Mouse (Mus musculus) frontal cortex, postnatal 14 days (tissue): ENCODE results near the gene St6galnac5.

Source experiments
- DNase-seq, 2 experiments: peaks; one replicate each; pipeline ENCODE4 v3.0.0; 2022; ENCODE audit warnings: low spot score in 2 of 2

The St6galnac5 gene

DNA sequence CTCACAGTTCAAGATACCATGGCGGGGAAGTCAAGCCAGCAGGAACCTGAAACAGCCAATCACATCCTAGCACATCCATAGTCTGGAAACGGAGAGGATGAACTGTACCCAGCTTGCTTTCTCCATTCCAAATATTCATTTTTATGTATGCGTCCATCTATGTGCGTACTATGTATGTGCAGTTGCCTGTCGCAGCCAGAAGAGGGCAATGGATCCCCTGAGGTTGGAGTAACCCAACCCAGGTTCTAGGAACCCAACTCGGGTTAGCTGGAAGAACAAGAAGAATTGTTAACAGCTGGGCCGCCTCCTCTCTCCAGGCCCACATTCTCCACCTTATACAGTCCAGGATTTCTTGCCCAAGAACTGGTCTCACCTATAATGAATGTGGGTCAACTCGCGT, 31.1 kb downstream of the St6galnac5 start:
- DNase-seq = no peak

DNA sequence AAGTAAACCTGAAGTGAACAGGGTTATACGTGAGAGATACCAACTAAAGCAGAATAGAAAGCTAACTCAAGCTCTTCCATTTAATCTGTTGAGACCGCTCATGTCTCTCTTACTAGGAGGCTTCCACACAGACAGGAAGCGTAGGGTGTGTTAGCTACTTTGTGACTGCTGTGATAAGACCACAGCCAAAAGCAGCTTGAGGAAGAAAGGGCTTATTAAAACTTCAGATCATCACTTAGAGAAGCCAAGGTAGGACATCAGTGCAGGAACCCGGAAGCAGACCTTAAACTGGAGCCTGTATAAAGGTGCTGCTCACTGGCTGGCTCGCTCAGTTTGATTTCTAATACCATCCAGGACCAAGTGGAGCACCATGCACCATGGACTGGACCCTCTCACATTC, 31.7 kb downstream of the St6galnac5 start:
- DNase-seq = no peak

DNA sequence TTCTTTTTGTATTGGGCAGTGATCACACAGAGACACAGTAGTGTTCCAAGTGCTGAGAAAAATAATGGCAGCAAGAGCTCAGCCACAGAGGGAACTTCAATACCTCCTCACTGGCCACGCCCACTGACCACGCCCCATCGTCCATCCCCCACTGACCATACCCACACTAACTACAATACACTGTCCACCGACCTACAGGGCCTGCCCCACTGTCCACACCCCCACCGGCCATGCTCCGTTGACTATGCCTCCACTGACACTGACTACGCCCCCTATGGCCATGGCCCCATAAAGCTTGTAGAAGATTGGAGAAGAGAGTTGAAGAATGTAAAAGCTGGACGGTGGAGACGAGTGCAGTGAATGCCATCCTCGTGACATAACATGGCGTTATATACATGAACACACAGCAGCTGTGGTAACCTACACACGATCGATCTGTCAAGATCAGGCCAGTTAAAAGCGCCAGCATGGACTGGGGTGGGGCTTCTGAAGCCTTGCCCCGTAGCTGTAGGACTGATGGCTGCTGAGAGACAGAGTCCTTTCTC, 32.7 kb downstream of the St6galnac5 start:
- DNase-seq = no peak

DNA sequence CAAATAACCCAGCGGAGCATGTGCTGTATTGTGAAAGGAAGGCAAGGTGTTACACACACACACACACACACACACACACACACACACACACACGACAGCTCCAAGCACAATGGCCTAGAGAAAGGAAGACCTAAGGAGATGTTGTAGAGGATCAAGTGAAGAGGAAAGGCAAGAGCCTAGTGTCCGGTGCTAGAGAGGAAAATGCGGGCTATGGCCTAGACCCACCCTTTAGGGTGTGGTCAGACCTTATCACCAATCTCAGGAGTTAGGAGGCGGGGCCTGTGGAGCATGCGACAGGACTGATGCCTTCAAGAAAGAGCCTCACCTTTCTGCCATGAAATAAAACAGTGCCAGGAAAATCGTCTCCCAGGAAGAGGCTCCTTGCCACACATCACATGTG, 33.5 kb downstream of the St6galnac5 start:
- no peak for DNase-seq

DNA sequence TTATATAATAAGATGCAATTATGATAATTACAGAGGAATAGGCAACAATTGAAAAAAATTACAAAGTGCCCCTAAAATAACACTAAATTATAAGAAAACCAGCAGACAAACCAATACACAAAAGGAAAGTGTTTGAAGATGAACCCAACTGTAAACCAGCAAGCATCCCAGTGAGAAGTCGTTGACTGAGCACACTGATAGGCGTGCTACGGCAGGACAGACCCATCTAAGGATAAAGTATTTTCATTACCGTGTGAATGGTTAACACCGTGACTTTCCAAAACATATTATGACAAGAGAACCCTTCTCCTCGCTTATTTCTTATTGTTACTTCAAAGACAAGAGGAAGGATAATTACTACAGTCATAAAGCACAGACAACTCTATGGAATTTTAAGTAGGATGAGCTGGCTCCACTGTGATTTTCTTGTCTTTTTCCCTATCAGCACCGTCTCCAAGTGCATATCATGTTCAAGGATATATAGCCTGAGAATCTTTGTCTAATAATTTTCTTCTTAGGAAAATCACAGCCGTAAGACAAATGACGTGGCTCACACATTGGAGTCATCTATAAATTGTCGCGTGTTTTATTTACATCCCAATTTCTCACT, 34.9 kb downstream of the St6galnac5 start:
- DNase-seq = no peak

DNA sequence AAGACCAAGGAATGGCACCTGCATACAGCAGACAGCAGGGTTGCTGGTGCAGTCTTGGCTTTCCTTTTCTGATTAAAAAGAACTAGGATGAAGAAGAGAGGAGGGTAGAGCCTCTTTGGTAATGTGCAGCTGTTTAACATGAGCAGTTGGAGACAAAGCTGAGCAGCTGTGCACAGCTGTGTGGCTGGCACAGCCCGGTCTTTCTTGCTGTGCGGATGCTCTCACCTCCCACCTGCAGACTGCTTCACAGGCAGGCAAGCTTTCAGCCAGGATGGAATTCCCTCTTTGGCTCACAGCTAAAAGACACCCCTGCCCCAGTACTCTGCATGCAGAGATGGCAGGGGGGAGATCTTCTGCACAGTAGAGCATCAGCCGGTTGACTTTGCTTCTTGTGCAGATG, 37.3 kb downstream of the St6galnac5 start:
- no peak for DNase-seq

DNA sequence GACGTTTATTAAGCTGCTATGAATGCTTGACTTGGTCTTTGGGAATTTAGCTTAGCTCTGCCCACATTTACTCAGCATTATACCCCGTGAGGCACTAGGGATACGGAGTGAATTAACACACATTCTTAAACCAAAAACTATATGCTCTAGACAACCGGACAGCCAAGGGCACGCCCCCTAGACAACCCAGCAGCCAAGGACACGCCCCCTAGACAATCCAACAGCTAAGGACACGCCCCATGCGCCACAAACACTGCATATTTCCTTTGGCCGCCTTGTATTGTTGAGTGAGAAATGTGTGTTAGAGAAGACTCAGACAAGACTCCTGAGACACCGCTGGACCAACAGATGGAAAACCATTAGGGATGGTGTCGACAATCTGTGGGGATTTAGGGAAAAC, 39.1 kb downstream of the St6galnac5 start:
- no peak for DNase-seq

DNA sequence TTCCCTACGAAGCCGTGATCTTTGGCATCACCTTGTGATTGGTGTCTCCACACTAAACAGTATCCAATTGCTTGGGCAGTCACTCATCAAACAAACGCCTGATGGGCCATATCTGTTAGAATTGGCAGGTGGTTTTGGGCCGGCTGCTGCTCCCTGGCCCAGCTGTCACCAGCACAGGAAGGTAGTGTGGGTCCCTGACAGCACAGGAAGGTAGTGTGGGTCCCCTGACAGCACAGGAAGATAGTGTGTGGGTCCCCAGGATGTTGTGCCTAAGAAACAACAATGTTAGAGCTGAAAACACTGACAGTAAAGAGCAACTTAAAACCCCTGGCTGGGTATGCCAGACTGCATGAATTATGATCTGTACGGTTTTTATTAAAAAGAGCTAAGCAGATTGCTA, 40.4 kb downstream of the St6galnac5 start:
- DNase-seq = no peak

DNA sequence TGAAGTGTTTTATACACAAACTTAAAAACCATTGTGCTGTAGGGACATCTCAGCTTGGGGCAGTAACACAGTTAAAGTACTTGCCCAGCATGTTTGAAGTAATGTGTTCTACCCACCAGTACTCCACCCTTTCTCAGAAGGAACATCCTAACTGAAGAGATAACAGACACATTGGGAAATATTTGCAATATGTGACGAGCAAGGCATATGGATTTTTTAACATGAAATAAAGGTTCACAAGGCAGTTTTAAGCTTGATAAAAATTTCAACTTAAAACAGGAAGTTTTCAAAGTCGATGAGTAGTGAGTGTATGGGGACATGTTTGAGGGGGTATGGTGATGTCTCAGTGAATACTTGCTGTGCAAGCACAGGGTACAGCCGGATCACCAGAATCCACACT, 45.7 kb downstream of the St6galnac5 start:
- no peak for DNase-seq

DNA sequence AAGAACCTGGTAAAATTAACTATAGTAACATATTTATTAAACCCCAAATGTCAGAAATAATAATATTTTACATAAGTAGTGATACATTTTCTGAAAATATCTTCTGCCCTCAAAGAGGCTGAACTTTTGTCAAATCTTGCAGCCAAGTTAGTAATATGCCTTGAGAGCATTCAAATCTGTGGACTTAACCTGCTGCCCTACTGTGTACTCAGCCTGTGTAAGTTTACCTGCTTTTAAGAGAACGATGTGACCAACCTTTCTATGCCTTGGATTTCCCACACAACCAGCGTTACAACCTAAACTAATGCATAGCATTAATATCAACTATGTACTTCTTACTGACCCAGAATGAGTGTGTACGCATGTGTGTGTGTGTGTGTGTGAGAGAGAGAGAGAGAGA, 48.3 kb downstream of the St6galnac5 start:
- no peak for DNase-seq

DNA sequence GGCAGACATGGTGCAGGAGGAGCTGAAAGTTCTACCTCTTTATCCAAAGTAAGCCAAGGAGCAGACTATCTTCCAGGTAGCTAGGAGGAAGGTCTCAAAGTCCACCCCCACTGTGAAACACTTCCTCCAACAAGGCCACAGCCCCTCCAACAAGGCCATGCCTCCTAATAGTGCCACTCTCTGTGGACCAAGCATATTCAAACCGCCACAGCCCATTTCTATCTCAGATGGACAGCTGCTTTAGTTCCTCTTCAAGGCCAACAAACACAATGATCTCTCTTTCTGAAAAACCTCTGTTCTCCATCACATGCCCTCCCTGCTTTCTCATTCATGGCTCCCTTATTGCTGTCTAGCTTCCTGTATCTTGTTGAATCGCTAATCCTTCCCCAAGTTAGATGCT, 49.5 kb downstream of the St6galnac5 start:
- no peak for DNase-seq

DNA sequence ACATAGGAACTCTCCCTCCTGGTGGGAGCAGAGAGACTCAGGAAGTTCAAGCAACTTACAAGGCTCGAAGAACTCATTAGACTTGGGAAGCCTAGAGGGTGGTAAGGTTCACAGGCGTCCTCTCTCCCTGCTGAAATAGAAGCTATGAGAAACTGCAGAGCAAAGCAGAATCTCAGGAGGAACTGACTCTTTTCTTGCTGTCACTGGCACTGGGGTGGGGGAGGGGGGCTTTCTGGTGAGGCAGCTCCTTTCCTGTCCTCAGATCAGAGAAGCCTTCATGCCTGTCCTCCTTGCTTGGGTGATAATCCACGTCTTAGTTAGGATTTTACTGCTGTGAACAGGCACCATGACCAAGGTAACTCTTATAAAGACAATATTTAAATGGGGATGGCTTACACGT, 50.0 kb downstream of the St6galnac5 start:
- DNase-seq = no peak

DNA sequence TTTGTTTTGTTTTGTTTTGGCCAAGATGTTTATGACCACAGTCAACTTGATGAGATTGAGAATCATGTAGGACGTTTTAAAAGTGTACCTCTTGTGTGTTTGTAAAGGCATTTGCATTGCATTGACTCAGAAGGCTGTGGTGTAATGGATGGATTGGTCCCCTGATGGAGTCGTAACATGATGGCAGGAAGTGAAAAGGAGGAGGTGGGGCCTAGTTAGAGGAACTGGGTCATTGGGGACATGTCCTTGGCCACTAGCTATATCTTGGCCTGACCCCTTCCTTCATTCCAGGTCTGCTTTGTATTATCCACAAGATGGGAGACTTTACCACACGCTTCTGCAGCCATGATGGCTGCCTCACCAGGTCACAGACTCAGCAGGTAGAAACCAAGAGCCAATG, 50.7 kb downstream of the St6galnac5 start:
- no peak for DNase-seq

DNA sequence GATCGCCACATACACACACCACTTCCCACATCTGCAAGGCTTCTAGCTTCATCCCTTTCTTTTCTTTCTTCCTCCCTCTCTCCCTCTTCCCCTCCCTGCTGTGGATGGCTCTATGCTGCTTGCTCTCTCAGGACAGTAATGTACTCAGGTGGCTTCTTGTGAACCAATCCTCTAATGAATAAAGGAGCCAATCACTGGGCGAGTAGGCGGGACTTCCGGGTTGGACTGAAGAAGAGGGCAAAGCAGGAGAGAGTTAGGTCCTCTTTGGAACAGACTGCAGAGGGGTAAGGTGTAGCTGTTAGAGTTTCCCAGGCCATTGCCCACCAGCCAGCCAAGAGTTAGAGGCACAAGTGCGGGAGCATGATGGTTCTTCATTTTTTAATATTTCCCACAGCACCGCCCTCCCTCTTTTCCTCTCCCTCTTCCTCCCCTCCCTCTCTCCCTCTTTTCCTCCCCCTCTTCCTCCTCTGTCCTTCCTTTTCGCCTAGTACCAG, 52.2 kb downstream of the St6galnac5 start:
- DNase-seq = no peak

DNA sequence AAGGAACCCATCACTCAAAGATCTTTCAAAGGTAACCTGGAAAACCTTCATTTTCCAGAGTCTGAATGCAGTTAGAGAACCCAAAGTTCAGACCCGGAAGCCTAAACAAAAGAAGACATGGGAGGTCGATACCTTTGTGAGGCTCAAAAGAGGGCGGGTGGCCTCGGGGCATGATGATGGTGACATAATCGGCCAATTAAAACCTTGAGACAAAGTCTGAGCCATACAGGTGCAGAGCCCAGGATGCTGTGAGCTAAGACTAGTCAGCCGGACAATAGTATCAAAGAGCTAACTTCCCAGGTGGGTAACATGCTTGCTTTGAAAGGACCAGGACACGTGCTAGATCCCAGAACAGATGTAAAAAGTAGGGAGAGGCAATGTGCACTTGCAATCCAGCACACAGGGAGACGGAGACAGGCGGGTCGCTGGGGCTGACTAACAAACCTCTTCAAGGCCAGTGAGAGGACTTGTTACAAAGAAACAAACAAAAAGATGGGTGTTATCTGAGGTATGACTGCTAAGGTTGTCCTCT, 52.7 kb downstream of the St6galnac5 start:
- DNase-seq = no peak

DNA sequence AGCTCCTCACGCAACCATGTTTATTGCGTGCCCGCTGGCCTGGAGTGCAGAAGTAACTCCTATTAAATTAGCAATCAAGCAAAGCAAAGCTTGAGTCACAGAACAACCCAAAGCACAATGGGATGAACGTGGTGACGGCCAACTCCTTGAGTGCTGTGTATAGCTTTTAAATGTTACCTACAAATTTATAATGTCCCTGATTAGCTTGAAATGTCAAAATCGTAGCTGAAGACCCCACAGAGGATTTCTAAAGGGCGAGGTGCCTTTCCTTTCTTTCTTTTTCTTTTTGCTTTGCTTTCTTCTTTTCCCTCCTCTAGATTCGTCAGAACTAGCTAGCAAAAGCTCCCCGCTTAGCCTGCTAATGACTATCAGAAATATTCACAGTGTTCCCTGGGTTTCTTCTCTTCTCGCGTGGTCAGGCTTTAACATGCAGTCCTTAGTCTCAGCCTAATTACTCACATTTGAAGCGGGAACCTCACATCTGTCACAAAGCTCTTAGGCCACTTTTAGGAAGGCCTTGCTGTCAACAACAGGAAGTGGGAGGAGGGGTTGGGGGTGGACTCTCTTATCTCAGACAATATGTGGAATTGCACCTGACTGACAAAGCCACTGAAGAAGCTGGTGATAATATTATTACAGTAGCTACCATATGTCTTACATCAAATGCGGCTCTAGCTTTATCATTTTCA, 53.6 kb downstream of the St6galnac5 start:
- DNase-seq = no peak

DNA sequence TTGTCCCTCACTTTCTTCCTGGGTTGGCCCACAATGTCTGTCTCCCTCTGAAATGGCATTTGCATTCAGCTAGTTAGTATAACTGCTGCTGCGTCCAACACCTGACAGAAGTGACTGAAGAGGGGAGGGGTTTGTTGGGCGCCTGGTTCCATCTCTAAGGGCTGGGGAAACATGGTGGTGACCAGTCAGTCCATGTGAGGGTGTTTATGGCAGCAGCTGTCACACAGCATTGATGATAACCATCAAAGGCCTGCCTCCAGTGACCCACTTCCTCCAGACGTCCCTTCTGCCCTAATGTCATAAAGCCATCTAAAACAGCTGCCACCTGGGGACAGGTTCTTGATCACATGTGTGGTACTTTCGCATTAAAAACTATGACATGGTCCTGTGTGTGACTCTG, 55.9 kb downstream of the St6galnac5 start:
- no peak for DNase-seq

DNA sequence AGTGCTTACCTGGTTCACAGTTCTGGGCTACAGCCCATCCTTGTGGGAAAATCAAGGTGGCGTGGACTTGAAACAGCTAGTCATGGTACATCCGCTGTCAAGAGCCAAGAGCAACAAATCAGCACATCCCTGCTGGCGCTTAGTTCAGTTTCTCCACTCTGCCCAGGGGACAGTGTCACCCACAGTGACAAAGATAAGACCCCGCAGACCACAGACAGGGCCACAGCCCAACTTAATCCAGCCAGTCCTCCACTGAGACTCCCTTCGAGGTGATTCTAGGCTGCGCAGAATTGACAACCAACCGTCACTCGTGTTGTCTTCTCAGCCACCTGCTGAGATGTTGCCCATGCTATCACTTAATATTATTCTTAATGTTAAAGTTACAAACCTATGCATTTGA, 56.7 kb downstream of the St6galnac5 start:
- DNase-seq = no peak

DNA sequence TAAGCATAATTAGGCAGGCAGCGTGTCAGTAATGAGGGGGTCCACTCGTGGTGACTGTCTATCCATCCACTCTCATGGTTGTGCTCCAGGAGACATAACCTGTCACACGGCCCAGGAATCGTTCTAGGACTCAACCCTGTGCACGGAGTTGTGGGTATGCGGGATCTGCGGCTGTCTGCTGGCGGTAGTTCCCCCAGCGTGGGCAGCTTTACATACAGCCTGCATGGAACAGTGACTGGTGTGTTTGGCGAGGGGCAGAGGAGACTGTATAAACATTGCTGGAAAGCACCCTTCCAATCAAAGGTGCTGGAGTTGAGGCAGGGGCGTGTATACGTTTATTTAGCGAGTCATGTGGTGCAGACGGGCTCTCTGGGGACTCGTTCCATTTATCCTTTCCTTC, 58.5 kb downstream of the St6galnac5 start:
- no peak for DNase-seq

DNA sequence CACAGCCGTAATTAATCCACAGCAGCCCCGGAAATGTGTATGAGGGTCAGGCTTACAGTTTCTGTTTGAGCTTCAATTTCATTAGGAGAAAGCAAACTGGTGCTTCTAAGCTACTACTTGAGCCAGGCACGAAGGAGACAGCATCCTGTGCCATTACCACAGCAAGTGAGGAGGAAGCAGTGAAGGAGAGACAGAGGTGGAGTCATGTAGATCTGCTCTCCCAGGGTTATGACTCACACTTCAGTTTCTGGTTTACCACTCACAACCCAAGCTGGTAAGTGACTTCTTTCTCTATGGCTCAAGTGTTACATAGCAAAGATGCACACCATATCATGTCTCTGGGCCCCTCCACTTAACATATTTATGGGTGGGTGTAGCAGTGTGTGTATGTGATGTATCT, 61.7 kb downstream of the St6galnac5 start:
- DNase-seq = no peak

DNA sequence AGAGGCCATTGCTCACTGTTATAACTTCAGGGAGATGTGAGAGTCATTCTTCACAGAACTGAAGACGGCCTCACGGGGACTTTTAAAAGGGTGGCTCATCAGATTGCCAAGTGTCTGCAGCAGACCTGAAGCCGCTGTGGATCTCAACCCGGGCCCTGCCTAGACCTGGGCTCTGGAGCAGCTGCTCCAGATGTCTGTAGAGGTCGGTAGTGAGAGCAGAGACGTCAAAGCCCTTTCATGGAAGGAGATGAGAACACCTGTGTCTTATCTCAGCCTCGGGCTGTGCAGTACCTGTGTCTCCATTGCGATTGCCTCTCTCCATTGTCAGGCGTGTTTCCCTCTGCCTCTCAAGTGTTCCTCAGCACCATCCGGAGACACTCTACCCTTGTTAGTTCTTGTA, 62.9 kb downstream of the St6galnac5 start:
- no peak for DNase-seq

DNA sequence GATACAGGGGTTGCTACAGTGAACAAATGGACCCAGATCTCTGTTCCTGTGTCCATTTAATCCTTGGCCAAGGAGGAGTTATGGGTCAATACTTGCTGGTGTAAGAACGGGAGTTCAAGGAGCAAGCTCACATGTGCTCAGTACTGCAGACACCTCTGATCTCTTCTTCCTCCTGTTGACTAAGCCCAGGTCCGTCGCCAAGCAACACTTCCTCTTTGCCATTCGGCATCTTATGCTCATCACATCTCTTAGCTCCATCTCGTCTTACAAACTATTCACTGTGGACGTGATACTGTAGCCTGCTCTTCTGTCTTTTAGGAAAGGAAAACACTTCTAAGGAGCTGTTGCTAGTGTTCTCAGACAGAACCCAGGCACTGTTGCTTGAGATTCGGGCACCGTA, 64.5 kb downstream of the St6galnac5 start:
- DNase-seq = no peak

DNA sequence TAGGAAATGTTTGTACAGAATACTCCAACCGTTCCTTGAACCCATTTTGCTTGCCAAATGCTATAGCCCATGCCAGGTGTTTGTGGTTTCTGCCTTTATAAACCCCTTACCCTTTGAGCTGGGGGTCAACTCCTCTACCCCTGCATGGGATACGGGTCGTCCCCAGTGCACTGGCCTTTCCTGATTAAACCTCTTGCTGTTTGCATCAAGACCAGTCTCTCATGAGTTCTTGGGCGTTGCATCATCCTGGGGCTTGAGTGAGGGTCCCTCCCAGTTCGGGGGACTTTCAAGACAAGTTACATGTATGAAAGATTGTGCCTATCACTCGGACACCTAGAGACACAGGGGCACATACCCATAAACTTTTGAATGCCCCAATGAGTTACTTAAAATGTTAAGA, 67.7 kb downstream of the St6galnac5 start:
- DNase-seq = no peak
